Mouse (Mus musculus) bone marrow macrophage, adult 2 months (primary cell): ENCODE measurements around the gene Dcp1b. TPM values are rescaled to one million over a fixed set of nuclear protein-coding genes. Genes with fewer than 3 reads are reported as not detected.
A peak's percentile ranks its signal among the peaks of the same experiment; 100 is the strongest.

ENCODE experiments used
- H3K27ac ChIP-seq: 2 replicates; pipeline ENCODE4 v1.5.1; 2012; ENCODE audit warnings: low read depth, low read length; ENCODE audit not compliant: insufficient read depth
- H3K4me1 ChIP-seq: 2 replicates; pipeline ENCODE4 v1.6.1; 2012; ENCODE audit warnings: low read length; ENCODE audit not compliant: control insufficient read depth, insufficient read depth
- H3K4me3 ChIP-seq: 2 replicates; pipeline ENCODE4 v1.5.1; 2012; ENCODE audit warnings: mild to moderate bottlenecking, low read length, moderate library complexity; ENCODE audit not compliant: insufficient read depth
- CTCF ChIP-seq: IDR thresholded peaks from 2 replicates; pipeline ENCODE4 v1.5.1; 2012; ENCODE audit warnings: low read depth, mild to moderate bottlenecking, low read length, moderate library complexity
- POLR2A ChIP-seq: IDR thresholded peaks from 2 replicates; pipeline ENCODE4 v1.6.1; 2012; ENCODE audit warnings: mild to moderate bottlenecking, low read depth, low read length, borderline replicate concordance
- polyA plus RNA-seq: library from polyadenylated mRNA; stranded (reverse); fragments of >200 nt; gene quantifications from 2 replicates; pipeline ENCODE4 v1.2.4, GENCODE M21; 2012; ENCODE audit not compliant: missing spikeins, insufficient read depth, insufficient read length

Dcp1b gene
- polyA plus RNA-seq, 1 experiment = 13.4 TPM

GRCm38 (mm10) chr6:119174307-119175074 is 562 bp upstream of the Dcp1b start:
- Histone ChIP-seq H3K4me3 (peak overlapping the region; percentile 79), H3K27ac (no peak overlapping the region), H3K4me1 (peaks cover 9% of the 10 kb centered on the region)
- TF ChIP-seq POLR2A = no peak
- TF ChIP-seq CTCF = no peak

- Histone ChIP-seq H3K27ac (no peak overlapping the region), H3K4me3 (peak overlapping the region; percentile 79; the same call in 1 of the 2 replicates), H3K4me1 (peaks cover 9% of the 10 kb centered on the region)
- TF ChIP-seq POLR2A = no peak
- no peak for TF ChIP-seq CTCF
Observed at GRCm38 (mm10) chr6:119176103-119176502, 1.1 kb downstream of the Dcp1b start.

- Histone ChIP-seq H3K4me3 (no peak overlapping the region), H3K4me1 (peaks cover 15% of the 10 kb centered on the region)
- TF ChIP-seq POLR2A (no peak), CTCF (no peak)
Observed at GRCm38 (mm10) chr6:119177101-119177500, 2.0 kb downstream of the Dcp1b start.

GRCm38 (mm10) chr6:119180188-119180587 is 5.1 kb downstream of the Dcp1b start:
- Histone ChIP-seq H3K4me1 (peaks cover 15% of the 10 kb centered on the region), H3K27ac (no peak overlapping the region), H3K4me3 (no peak overlapping the region)
- TF ChIP-seq CTCF = no peak
- TF ChIP-seq POLR2A = no peak

More at GRCm38 (mm10) chr6:119177101-119177500, 2.0 kb downstream of the Dcp1b start:
- no peak overlapping the region for H3K27ac ChIP-seq

GRCm38 (mm10) chr6:119182211-119182610 is 7.2 kb downstream of the Dcp1b start:
- Histone ChIP-seq H3K27ac (no peak overlapping the region), H3K4me3 (no peak overlapping the region), H3K4me1 (peaks cover 5% of the 10 kb centered on the region)
- no peak for TF ChIP-seq POLR2A
- TF ChIP-seq CTCF = no peak

- TF ChIP-seq POLR2A (no peak), CTCF (no peak)
Observed at GRCm38 (mm10) chr6:119183781-119184180, 8.7 kb downstream of the Dcp1b start.

GRCm38 (mm10) chr6:119186658-119187057 is 11.6 kb downstream of the Dcp1b start:
- no peak overlapping the region for H3K27ac ChIP-seq
- H3K4me3 ChIP-seq = no peak overlapping the region
- TF ChIP-seq POLR2A = no peak
- no peak for TF ChIP-seq CTCF
- no peaks in the 10 kb centered on the region; the same call in 1 of the 2 replicates for H3K4me1 ChIP-seq

More at GRCm38 (mm10) chr6:119183781-119184180, 8.7 kb downstream of the Dcp1b start:
- H3K4me1 ChIP-seq = peaks cover 5% of the 10 kb centered on the region
- no peak overlapping the region for H3K27ac ChIP-seq
- no peak overlapping the region for H3K4me3 ChIP-seq

GRCm38 (mm10) chr6:119187631-119188030 is 12.6 kb downstream of the Dcp1b start:
- Histone ChIP-seq H3K4me3 (no peak overlapping the region), H3K27ac (no peak overlapping the region), H3K4me1 (no peaks in the 10 kb centered on the region)
- TF ChIP-seq POLR2A (no peak), CTCF (no peak)

GRCm38 (mm10) chr6:119191478-119191877 is 16.4 kb downstream of the Dcp1b start:
- Histone ChIP-seq H3K27ac (no peak overlapping the region), H3K4me3 (no peak overlapping the region), H3K4me1 (no peaks in the 10 kb centered on the region)
- TF ChIP-seq POLR2A (no peak), CTCF (no peak)

- Histone ChIP-seq H3K27ac (no peak overlapping the region), H3K4me3 (no peak overlapping the region), H3K4me1 (0 out of 2 replicates have a peak, but pooled peaks cover 2% of the 10 kb centered on the region)
- TF ChIP-seq POLR2A (no peak), CTCF (no peak)
Observed at GRCm38 (mm10) chr6:119193571-119194154, 18.6 kb downstream of the Dcp1b start.
